14 mouse cellular contexts compared by ENCODE assay signal in genomic region chr1:88708646-88709305, GRCm38 (mm10). TPM values are rescaled to one million over a fixed set of nuclear protein-coding genes. Genes with fewer than 3 reads are reported as not detected.
DNase-seq lines count a peak whose midpoint lies in the region; ATAC-seq and TF ChIP-seq lines count a peak whose summit lies in the region.
"Had no signal": no experiment of that assay in that cellular context is flagged by ENCODE, and none has a peak within 500 bp of the region (broad histone marks: within the 10 kb centered on the region; RNA-seq: fewer than 3 reads in every experiment).

No protein-coding gene starts in this region.

- peak in 1 of 2 experiments; percentile 73 for DNase-seq in spleen, adult 2 months (ENCODE audit: low read depth in 1 of 2, low spot score in 2 of 2)
- DNase-seq in spleen, adult 18-20 months = no peak
- peak; percentile 58 for DNase-seq in forebrain, postnatal 0 days
- no peak for DNase-seq in heart, adult 2 months
- DNase-seq in right cerebral cortex, postnatal 10 days (ENCODE audit: low spot score in 2 of 2) = no peak
- DNase-seq: cerebellum, adult 2 months; heart, postnatal 36 days; right cerebral cortex, adult 18-20 months had no signal

- no peaks in the 10 kb centered on the region for H3K36me3 ChIP-seq in spleen, adult 2 months (ENCODE audit: control insufficient read depth, insufficient read depth, low read length)
- H3K36me3 ChIP-seq in forebrain, postnatal 0 days (ENCODE audit: insufficient read depth) = no peaks in the 10 kb centered on the region
- no peaks in the 10 kb centered on the region for H3K36me3 ChIP-seq in midbrain, embryonic 15.5 days (replicated peaks)
- no peaks in the 10 kb centered on the region for H3K36me3 ChIP-seq in heart, embryonic 12.5 days
- no peaks in the 10 kb centered on the region for H3K36me3 ChIP-seq in heart, adult 2 months (ENCODE audit: control insufficient read depth, insufficient read depth, low read length)
- H3K36me3 ChIP-seq: embryonic facial prominence, embryonic 12.5 days; neural tube, embryonic 12.5 days had no signal

- no peak for TF ChIP-seq EP300 in heart, adult 2 months (IDR thresholded peaks at IDR 0.05; ENCODE audit: insufficient read depth, low read depth, low read length)

- TF ChIP-seq CTCF in spleen, adult 2 months (IDR thresholded peaks at IDR 0.05; ENCODE audit: extremely low read depth, insufficient read depth, insufficient read length, insufficient replicate concordance) = no peak
- no peak for TF ChIP-seq CTCF in forebrain, postnatal 0 days (IDR thresholded peaks at IDR 0.05; ENCODE audit: low read depth)
- TF ChIP-seq CTCF in heart, adult 2 months (IDR thresholded peaks at IDR 0.05) = no peak

- no peak overlapping the region for H3K4me3 ChIP-seq in spleen, adult 2 months (ENCODE audit: extremely low read depth, insufficient read depth, insufficient read length)
- H3K4me3 ChIP-seq in forebrain, postnatal 0 days (ENCODE audit: low read depth, low read length) = no peak overlapping the region
- H3K4me3 ChIP-seq in midbrain, embryonic 15.5 days = no peak overlapping the region
- no peak overlapping the region for H3K4me3 ChIP-seq in heart, embryonic 12.5 days
- no peak overlapping the region for H3K4me3 ChIP-seq in heart, adult 2 months
- H3K4me3 ChIP-seq: embryonic facial prominence, embryonic 12.5 days; neural tube, embryonic 12.5 days had no signal

- 69% methylated on average over 9 of the region's 9 CpGs for WGBS in spleen, adult 2 months
- WGBS in forebrain, postnatal 0 days = 22% methylated on average over 9 of the region's 9 CpGs
- 41% methylated on average over 9 of the region's 9 CpGs for WGBS in midbrain, embryonic 15.5 days
- WGBS in heart, embryonic 12.5 days = 63% methylated on average over 9 of the region's 9 CpGs
- 77% methylated on average over 9 of the region's 9 CpGs for WGBS in heart, adult 2 months

- no peaks in the 10 kb centered on the region for H3K9me3 ChIP-seq in forebrain, postnatal 0 days (ENCODE audit: low read length)
- H3K9me3 ChIP-seq in midbrain, embryonic 15.5 days = no peaks in the 10 kb centered on the region
- H3K9me3 ChIP-seq in heart, embryonic 12.5 days (replicated peaks) = no peaks in the 10 kb centered on the region
- H3K9me3 ChIP-seq: embryonic facial prominence, embryonic 12.5 days; neural tube, embryonic 12.5 days had no signal

- peak overlapping the region; percentile 75 for H3K27ac ChIP-seq in spleen, adult 2 months (ENCODE audit: insufficient read depth, low read length)
- peak overlapping the region; percentile 22 for H3K27ac ChIP-seq in forebrain, postnatal 0 days (ENCODE audit: low read depth, low read length)
- H3K27ac ChIP-seq in midbrain, embryonic 15.5 days = peak overlapping the region; percentile 71
- H3K27ac ChIP-seq in heart, embryonic 12.5 days (ENCODE audit: poor library complexity, severe bottlenecking) = no peak overlapping the region
- no peak overlapping the region for H3K27ac ChIP-seq in heart, adult 2 months
- H3K27ac ChIP-seq: embryonic facial prominence, embryonic 12.5 days; kidney, postnatal 0 days; macrophage; neural tube, embryonic 12.5 days had no signal

- ATAC-seq in forebrain, postnatal 0 days = peak; percentile 32; the same call in 1 of the 2 replicates
- 0 out of 2 replicates have a peak, but pooled peaks have one; percentile 16 for ATAC-seq in midbrain, embryonic 15.5 days (replicated peaks)
- ATAC-seq in heart, embryonic 12.5 days (ENCODE audit: insufficient number of reproducible peaks, low FRiP score) = no peak

- H3K27me3 ChIP-seq in spleen, adult 2 months (ENCODE audit: control insufficient read depth, insufficient read depth, low read length) = no peaks in the 10 kb centered on the region
- H3K27me3 ChIP-seq in forebrain, postnatal 0 days (ENCODE audit: insufficient read depth, low read length) = no peaks in the 10 kb centered on the region
- no peaks in the 10 kb centered on the region for H3K27me3 ChIP-seq in midbrain, embryonic 15.5 days (replicated peaks)
- 0 out of 2 replicates have a peak, but pooled peaks cover 3% of the 10 kb centered on the region for H3K27me3 ChIP-seq in heart, embryonic 12.5 days (replicated peaks)
- no peaks in the 10 kb centered on the region for H3K27me3 ChIP-seq in heart, adult 2 months (ENCODE audit: control insufficient read depth, insufficient read depth, low read length)
- H3K27me3 ChIP-seq: embryonic facial prominence, embryonic 12.5 days; neural tube, embryonic 12.5 days had no signal

- H3K4me1 ChIP-seq in spleen, adult 2 months (ENCODE audit: control insufficient read depth, insufficient read depth, insufficient read length) = peaks cover 3% of the 10 kb centered on the region; the same call in 1 of the 2 replicates
- H3K4me1 ChIP-seq in forebrain, postnatal 0 days (ENCODE audit: insufficient read depth) = peaks cover 10% of the 10 kb centered on the region
- H3K4me1 ChIP-seq in midbrain, embryonic 15.5 days = peaks cover 19% of the 10 kb centered on the region
- H3K4me1 ChIP-seq in heart, embryonic 12.5 days (replicated peaks) = peaks cover 3% of the 10 kb centered on the region; the same call in 1 of the 2 replicates
- no peaks in the 10 kb centered on the region for H3K4me1 ChIP-seq in heart, adult 2 months (ENCODE audit: control insufficient read depth, insufficient read depth, low read length)

- no peak overlapping the region for H3K4me2 ChIP-seq in forebrain, postnatal 0 days (ENCODE audit: low read depth)
- no peak overlapping the region for H3K4me2 ChIP-seq in midbrain, embryonic 15.5 days
- H3K4me2 ChIP-seq in heart, embryonic 12.5 days = no peak overlapping the region
- H3K4me2 ChIP-seq: embryonic facial prominence, embryonic 12.5 days; neural tube, embryonic 12.5 days had no signal

- no peak overlapping the region for H3K9ac ChIP-seq in forebrain, postnatal 0 days
- H3K9ac ChIP-seq in midbrain, embryonic 15.5 days = no peak overlapping the region
- no peak overlapping the region for H3K9ac ChIP-seq in heart, embryonic 12.5 days
- no peak overlapping the region for H3K9ac ChIP-seq in heart, adult 2 months (ENCODE audit: low read depth, low read length)
- H3K9ac ChIP-seq: embryonic facial prominence, embryonic 12.5 days; neural tube, embryonic 12.5 days had no signal

- no peaks in the 10 kb centered on the region for H3K79me2 ChIP-seq in heart, adult 2 months (replicated peaks; ENCODE audit: control insufficient read depth, insufficient read depth, low read length)

- no peak for TF ChIP-seq POLR2A in spleen, adult 2 months (IDR thresholded peaks at IDR 0.05; ENCODE audit: low read depth, low read length)
- TF ChIP-seq POLR2A in heart, adult 2 months (IDR thresholded peaks at IDR 0.05; ENCODE audit: insufficient read depth, low read depth, low read length) = no peak

- intact Hi-C loops in heart, adult 2 months (cut with DNase I) = loop anchor here (5.0 kb wide), 1 partner anchor 351 kb away; no protein-coding TSS in a partner anchor

RNA-seq across cellular contexts. Expression of gene Arl4c, which starts 6.8 kb away (rescaled TPM):
- polyA plus RNA-seq in spleen, adult 2 months (2012; rRNA removed) = 31.0 and 46.1 TPM in 2 replicates
- 95.6 and 106 TPM in 2 replicates for total RNA-seq in forebrain, postnatal 0 days (2014; rRNA removed)
- 30.2 and 40.2 TPM in 2 replicates for polyA plus RNA-seq in forebrain, postnatal 0 days (2015; fragmentation: Nextera tagmentation; extraction: Ambion mirVana)
- polyA plus RNA-seq in midbrain, embryonic 15.5 days (2015; fragmentation: Nextera tagmentation; extraction: Ambion mirVana) = 55.3 and 55.6 TPM in 2 replicates
- polyA plus RNA-seq in heart, embryonic 12.5 days (2016; fragmentation: Nextera tagmentation; extraction: Ambion mirVana) = 12.1 and 12.6 TPM in 2 replicates
- 1 to 10 TPM; 4.5 to 4.9 TPM for total RNA-seq in heart, adult 2 months (2021)
- 3.4 and 3.6 TPM in 2 replicates for polyA plus RNA-seq in heart, adult 2 months (2012; rRNA removed)

Comparison
In these comparisons a context has a peak if more than half of its experiments do, and no peak if none do; other contexts are left out.
1. H3K27ac ChIP-seq: peak in spleen, adult 2 months (single experiment), forebrain, postnatal 0 days (single experiment) and midbrain, embryonic 15.5 days (single experiment); none in heart, embryonic 12.5 days (single experiment) and heart, adult 2 months (single experiment).